Mouse (Mus musculus) MEL (cell line): ENCODE measurements around the gene Edem3. TPM values are rescaled to one million over a fixed set of nuclear protein-coding genes. Genes with fewer than 3 reads are reported as not detected.

Experiments
- DNase-seq: peaks from one replicate; pipeline ENCODE4 v3.0.0; 2011; ENCODE audit warnings: low read depth, low spot score
- H3K27ac ChIP-seq: 2 replicates; pipeline ENCODE4 v1.5.1; 2012; ENCODE audit warnings: low read depth, mild to moderate bottlenecking, control low read depth, low read length, moderate library complexity; ENCODE audit not compliant: control insufficient read depth
- H3K27me3 ChIP-seq, 2 experiments: fragments of 150-350 bp in 1 of 2; sonication (generic) in 1 of 2; 2 replicates each; pipeline ENCODE4 v1.6.1; 2012; ENCODE audit warnings: low read length in 2 of 2, mild to moderate bottlenecking in 2 of 2, improper control_type of control experiment in 1 of 2, moderate library complexity in 1 of 2; ENCODE audit not compliant: insufficient read depth in 2 of 2, control insufficient read depth in 1 of 2
- H3K36me3 ChIP-seq, 2 experiments: 2 replicates each; pipeline ENCODE4 v1.6.1; 2012 to 2014; ENCODE audit warnings: low read length in 2 of 2, improper control_type of control experiment in 1 of 2, inconsistent platforms in 1 of 2, mild to moderate bottlenecking in 1 of 2; ENCODE audit not compliant: insufficient read depth in 2 of 2, control insufficient read depth in 1 of 2
- H3K4me1 ChIP-seq, 2 experiments: fragments of 150-350 bp in 1 of 2; sonication (generic) in 1 of 2; 2 replicates each; pipeline ENCODE4 v1.6.1; 2012; ENCODE audit warnings: low read length in 2 of 2, improper control_type of control experiment in 1 of 2, mild to moderate bottlenecking in 1 of 2; ENCODE audit not compliant: insufficient read depth in 2 of 2, control insufficient read depth in 1 of 2
- H3K4me3 ChIP-seq, 2 experiments: fragments of 150-350 bp in 1 of 2; sonication (generic) in 1 of 2; 2 replicates each; pipeline ENCODE4 v1.5.1; 2012; ENCODE audit warnings: low read depth in 2 of 2, low read length in 2 of 2, mild to moderate bottlenecking in 2 of 2, moderate library complexity in 2 of 2, control low read depth in 1 of 2, improper control_type of control experiment in 1 of 2; ENCODE audit not compliant: control insufficient read depth in 1 of 2, insufficient read depth in 1 of 2
- H3K79me2 ChIP-seq: 2 replicates; pipeline ENCODE4 v1.6.1; 2012; ENCODE audit warnings: mild to moderate bottlenecking, low read length, moderate library complexity; ENCODE audit not compliant: control insufficient read depth, poor library complexity, insufficient read depth
- H3K9ac ChIP-seq: 2 replicates; pipeline ENCODE4 v1.6.1; 2012; ENCODE audit warnings: low read depth, mild to moderate bottlenecking, control low read depth, low read length, moderate library complexity; ENCODE audit not compliant: control insufficient read depth, poor library complexity, severe bottlenecking
- H3K9me3 ChIP-seq: fragments of 150-350 bp; sonication (generic); replicated peaks from 2 replicates; pipeline ENCODE4 v1.6.1; 2012; ENCODE audit warnings: mild to moderate bottlenecking, low read length, improper control_type of control experiment, moderate library complexity; ENCODE audit not compliant: insufficient read depth
- BHLHE40 ChIP-seq: IDR thresholded peaks from 2 replicates; pipeline ENCODE4 v1.6.1; 2012; ENCODE audit warnings: low read depth, mild to moderate bottlenecking, inconsistent platforms, low read length, improper control_type of control experiment, borderline replicate concordance
- CHD1 ChIP-seq: IDR thresholded peaks from 2 replicates; pipeline ENCODE4 v1.6.1; 2012; ENCODE audit warnings: low read depth, mild to moderate bottlenecking, inconsistent platforms, low read length, improper control_type of control experiment
- ELF1 ChIP-seq: IDR thresholded peaks from 2 replicates; pipeline ENCODE4 v1.6.1; 2014; ENCODE audit warnings: low read depth, mild to moderate bottlenecking, inconsistent platforms, low read length, improper control_type of control experiment, moderate library complexity
- EP300 ChIP-seq, 2 experiments: IDR thresholded peaks; 2 replicates each; pipeline ENCODE4 v1.6.1; 2011; ENCODE audit warnings: improper control_type of control experiment in 2 of 2, low read length in 2 of 2, low read depth in 1 of 2, mild to moderate bottlenecking in 1 of 2
- GABPA ChIP-seq: IDR thresholded peaks from 2 replicates; pipeline ENCODE4 v1.6.1; 2012; ENCODE audit warnings: low read depth, mild to moderate bottlenecking, inconsistent platforms, low read length, improper control_type of control experiment, moderate library complexity
- HCFC1 ChIP-seq: IDR thresholded peaks from 2 replicates; pipeline ENCODE4 v1.6.1; 2012; ENCODE audit warnings: low read depth, mild to moderate bottlenecking, inconsistent platforms, low read length, improper control_type of control experiment, moderate library complexity
- MAZ ChIP-seq: IDR thresholded peaks from 2 replicates; pipeline ENCODE4 v1.6.1; 2012; ENCODE audit warnings: low read depth, mild to moderate bottlenecking, inconsistent platforms, low read length, improper control_type of control experiment
- MXI1 ChIP-seq: IDR thresholded peaks from 2 replicates; pipeline ENCODE4 v1.6.1; 2011; ENCODE audit warnings: mild to moderate bottlenecking, low read depth, low read length, improper control_type of control experiment
- MYB ChIP-seq: IDR thresholded peaks from 2 replicates; pipeline ENCODE4 v1.6.1; 2011; ENCODE audit warnings: mild to moderate bottlenecking, low read depth, low read length, improper control_type of control experiment
- NELFE ChIP-seq: IDR thresholded peaks from 2 replicates; pipeline ENCODE4 v1.6.1; 2011; ENCODE audit warnings: low read depth, low read length, improper control_type of control experiment
- POLR2AphosphoS5 ChIP-seq: IDR thresholded peaks from 2 replicates; pipeline ENCODE4 v1.6.1; 2012; ENCODE audit warnings: low read depth, borderline replicate concordance, mild to moderate bottlenecking, inconsistent platforms, low read length, moderate library complexity, mixed read lengths
- RAD21 ChIP-seq: IDR thresholded peaks from 2 replicates; pipeline ENCODE4 v1.6.1; 2011; ENCODE audit warnings: mild to moderate bottlenecking, low read depth, low read length, improper control_type of control experiment
- SIN3A ChIP-seq: IDR thresholded peaks from 2 replicates; pipeline ENCODE4 v1.6.1; 2012; ENCODE audit warnings: low read length, improper control_type of control experiment, inconsistent platforms
- TAL1 ChIP-seq: IDR thresholded peaks from 2 replicates; pipeline ENCODE4 v1.6.1; 2012; ENCODE audit warnings: mild to moderate bottlenecking, inconsistent platforms, low read length, moderate library complexity, mixed read lengths
- TBP ChIP-seq: IDR thresholded peaks from 2 replicates; pipeline ENCODE4 v1.8.0; 2011; ENCODE audit warnings: low read depth, low read length, improper control_type of control experiment
- TCF12 ChIP-seq: IDR thresholded peaks from 2 replicates; pipeline ENCODE4 v1.6.1; 2014; ENCODE audit warnings: low read depth, mild to moderate bottlenecking, inconsistent platforms, low read length, improper control_type of control experiment, moderate library complexity
- USF2 ChIP-seq, 2 experiments: IDR thresholded peaks; 2 replicates each; pipeline ENCODE4 v1.6.1; 2011 to 2012; ENCODE audit warnings: improper control_type of control experiment in 2 of 2, low read length in 2 of 2, borderline replicate concordance in 1 of 2, inconsistent platforms in 1 of 2, low read depth in 1 of 2, mild to moderate bottlenecking in 1 of 2; ENCODE audit not compliant: insufficient read depth in 1 of 2
- ZC3H11A ChIP-seq: IDR thresholded peaks from 2 replicates; pipeline ENCODE4 v1.6.1; 2012; ENCODE audit warnings: low read depth, mild to moderate bottlenecking, inconsistent platforms, low read length, improper control_type of control experiment
- ZMIZ1 ChIP-seq: IDR thresholded peaks from 2 replicates; pipeline ENCODE4 v1.6.1; 2012; ENCODE audit warnings: low read depth, mild to moderate bottlenecking, inconsistent platforms, low read length, improper control_type of control experiment, moderate library complexity
- polyA plus RNA-seq, 2 experiments: library from polyadenylated mRNA; stranded (reverse) in 1 of 2; unstranded in 1 of 2; fragments of >175 nt in 1 of 2; fragments of >200 nt in 1 of 2; gene quantifications; 2 replicates each; pipeline versions ENCODE4 v1.2.1 to v1.2.4; 2012; ENCODE audit warnings: low replicate concordance in 2 of 2, low read depth in 1 of 2; ENCODE audit not compliant: insufficient read length in 2 of 2, insufficient read depth in 1 of 2, missing spikeins in 1 of 2
- total RNA-seq: library from RNA; depleted of rRNA; stranded (reverse); fragments of 300-350 nt; gene quantifications from 2 replicates; pipeline ENCODE4 v1.2.3, GENCODE M21; 2012

Edem3 gene
- total and polyA plus RNA-seq, 3 experiments, result 11.6 to 15.6 TPM; not detected in 1

DNA sequence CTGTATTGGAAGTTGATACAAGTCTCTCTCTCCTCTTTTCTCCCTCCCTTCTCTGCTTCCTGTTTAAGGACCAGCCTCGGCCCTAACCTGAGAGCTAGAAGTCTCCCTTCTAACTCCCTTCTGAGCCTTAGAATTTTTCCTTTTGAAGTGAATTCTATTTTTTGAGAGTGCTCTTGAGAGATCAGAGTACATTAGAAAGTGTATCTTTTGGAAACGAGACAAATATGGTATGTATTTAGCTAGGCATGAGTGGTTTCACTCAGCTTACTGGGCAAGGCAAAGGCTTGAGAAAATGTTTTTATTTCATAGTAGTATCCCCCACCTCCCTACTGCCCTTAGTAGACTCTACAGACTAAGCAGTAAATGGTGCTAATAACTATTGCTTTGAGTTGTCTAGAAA, 3.8 kb downstream of the Edem3 start:
- TF ChIP-seq CHD1 (no peak), SIN3A (no peak), TBP (no peak), HCFC1 (no peak), USF2 (IDR thresholded peaks at IDR 0.05; ENCODE audit: borderline replicate concordance in 1 of 2, insufficient read depth in 1 of 2, low read depth in 1 of 2, low read length in 2 of 2) (no peak), ZMIZ1 (no peak), MAZ (no peak), POLR2AphosphoS5 (no peak)
- peaks cover 17% of the 10 kb centered on the region for H3K79me2 ChIP-seq
- no peak overlapping the region for H3K27ac ChIP-seq
- H3K27me3 ChIP-seq, result no peaks in the 10 kb centered on the region
- peaks cover 10 to 15% of the 10 kb centered on the region in 2 experiments for H3K36me3 ChIP-seq
- DNase-seq, result no peak
- no peaks in the 10 kb centered on the region for H3K9me3 ChIP-seq
- no peak overlapping the region for H3K9ac ChIP-seq
- no peak overlapping the region for H3K4me3 ChIP-seq
- H3K4me1 ChIP-seq, result 0 out of 4 replicates have a peak, but pooled peaks cover 0 to 3% of the 10 kb centered on the region in 2 experiments

- DNase-seq, result no peak
- no peaks in the 10 kb centered on the region for H3K27me3 ChIP-seq
- no peaks in the 10 kb centered on the region for H3K4me1 ChIP-seq
- H3K9me3 ChIP-seq, result no peaks in the 10 kb centered on the region
- no peak overlapping the region for H3K9ac ChIP-seq
- H3K79me2 ChIP-seq, result no peaks in the 10 kb centered on the region
- H3K36me3 ChIP-seq, result peaks cover 0 to 11% of the 10 kb centered on the region in 2 experiments; a peak in 2 of 4 replicates
- TF ChIP-seq MYB (no peak), EP300 (IDR thresholded peaks at IDR 0.05; ENCODE audit: low read depth in 1 of 2, low read length in 2 of 2) (no peak), TCF12 (no peak), MXI1 (no peak), TAL1 (no peak), BHLHE40 (no peak), NELFE (no peak), GABPA (no peak), RAD21 (no peak), ELF1 (no peak), ZC3H11A (no peak), CHD1 (no peak), USF2 (IDR thresholded peaks at IDR 0.05; ENCODE audit: borderline replicate concordance in 1 of 2, insufficient read depth in 1 of 2, low read depth in 1 of 2, low read length in 2 of 2) (no peak)
- H3K27ac ChIP-seq, result no peak overlapping the region
- no peak overlapping the region for H3K4me3 ChIP-seq
Observed at GRCm38 (mm10) chr1:151764236-151764635, 9.1 kb downstream of the Edem3 start.
